Mouse (Mus musculus): ENCODE results near the gene Nrp2. TPM values are rescaled to one million over a fixed set of nuclear protein-coding genes. Genes with fewer than 3 reads are reported as not detected.
A peak's percentile ranks its signal among the peaks of the same experiment; 100 is the strongest.

Nrp2 gene
- polyA plus RNA-seq, 1 experiment from 2014 or later, result 11.2 TPM

- H3K9me3 ChIP-seq (ENCODE audit: low read length), result no peaks in the 10 kb centered on the region
- no peak for ATAC-seq (ENCODE audit: low FRiP score, low TSS enrichment)
- H3K36me3 ChIP-seq (ENCODE audit: insufficient read depth, low read length), result no peaks in the 10 kb centered on the region
- no peak overlapping the region for H3K4me3 ChIP-seq (ENCODE audit: low read length)
- H3K4me2 ChIP-seq (replicated peaks; ENCODE audit: low read depth, low read length), result no peak overlapping the region
- no peak overlapping the region for H3K27ac ChIP-seq (ENCODE audit: low read length)
- WGBS, result 74% methylated on average over 2 of the region's 2 CpGs
- H3K27me3 ChIP-seq (ENCODE audit: insufficient read depth, low read length), result no peaks in the 10 kb centered on the region
- H3K9ac ChIP-seq (replicated peaks; ENCODE audit: low read length), result no peak overlapping the region
- 0 out of 2 replicates have a peak, but pooled peaks cover 4% of the 10 kb centered on the region for H3K4me1 ChIP-seq (ENCODE audit: insufficient read depth, low read length)
Observed at GRCm38 (mm10) chr1:62683498-62683897, 19.6 kb upstream of the Nrp2 start.

GRCm38 (mm10) chr1:62687511-62687910, 15.6 kb upstream of the Nrp2 start:
- H3K36me3 ChIP-seq (ENCODE audit: insufficient read depth, low read length), result no peaks in the 10 kb centered on the region
- no peak overlapping the region for H3K27ac ChIP-seq (ENCODE audit: low read length)
- H3K4me3 ChIP-seq (ENCODE audit: low read length), result no peak overlapping the region
- H3K4me2 ChIP-seq (replicated peaks; ENCODE audit: low read depth, low read length), result no peak overlapping the region
- 78% methylated on average over 8 of the region's 8 CpGs for WGBS
- H3K27me3 ChIP-seq (ENCODE audit: insufficient read depth, low read length), result peaks cover 3% of the 10 kb centered on the region; the same call in 1 of the 2 replicates
- H3K9ac ChIP-seq (replicated peaks; ENCODE audit: low read length), result no peak overlapping the region
- no peaks in the 10 kb centered on the region for H3K9me3 ChIP-seq (ENCODE audit: low read length)
- no peak for ATAC-seq (ENCODE audit: low FRiP score, low TSS enrichment)
- no peaks in the 10 kb centered on the region for H3K4me1 ChIP-seq (ENCODE audit: insufficient read depth, low read length)

- peaks cover 10% of the 10 kb centered on the region; the same call in 1 of the 2 replicates for H3K27me3 ChIP-seq (ENCODE audit: insufficient read depth, low read length)
- no peak overlapping the region for H3K4me3 ChIP-seq (ENCODE audit: low read length)
- 80% methylated on average over 6 of the region's 6 CpGs for WGBS
- H3K4me1 ChIP-seq (ENCODE audit: insufficient read depth, low read length), result 0 out of 2 replicates have a peak, but pooled peaks cover 5% of the 10 kb centered on the region
- H3K36me3 ChIP-seq (ENCODE audit: insufficient read depth, low read length), result no peaks in the 10 kb centered on the region
- no peaks in the 10 kb centered on the region for H3K9me3 ChIP-seq (ENCODE audit: low read length)
- H3K27ac ChIP-seq (ENCODE audit: low read length), result no peak overlapping the region
- no peak overlapping the region for H3K9ac ChIP-seq (replicated peaks; ENCODE audit: low read length)
- H3K4me2 ChIP-seq (replicated peaks; ENCODE audit: low read depth, low read length), result no peak overlapping the region
- ATAC-seq (ENCODE audit: low FRiP score, low TSS enrichment), result no peak
Observed at GRCm38 (mm10) chr1:62691175-62691574, 11.9 kb upstream of the Nrp2 start.

DNA sequence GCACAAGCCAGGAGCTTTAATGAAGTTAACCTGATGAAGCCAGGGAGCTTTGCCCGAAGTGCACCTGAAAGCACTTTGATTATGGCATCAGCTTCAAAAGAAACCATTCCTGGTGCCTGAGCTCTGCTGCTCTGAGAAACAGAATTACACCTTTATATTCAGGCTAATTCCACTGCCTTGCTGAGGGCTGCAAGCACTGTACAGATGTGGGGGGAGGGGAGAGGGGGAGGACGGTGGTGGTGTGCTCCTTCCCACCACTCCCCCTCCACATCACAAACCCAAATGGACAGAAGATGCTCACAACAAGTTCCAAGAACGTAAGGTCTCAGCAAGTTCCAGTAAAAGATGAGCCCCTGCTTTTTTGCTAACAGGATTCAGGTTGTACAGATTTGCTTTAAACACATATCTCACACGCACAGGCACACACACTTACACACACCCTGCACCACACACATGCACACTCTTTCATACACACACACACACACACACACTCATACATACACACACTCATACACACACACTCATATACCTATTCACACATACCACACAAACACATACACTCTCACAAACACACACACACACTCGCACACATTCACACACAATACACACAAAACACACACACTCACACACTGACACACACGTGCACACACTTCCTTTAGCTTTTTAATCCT, 6.6 kb upstream of the Nrp2 start:
- H3K4me3 ChIP-seq (ENCODE audit: low read length), result no peak overlapping the region
- 39% methylated on average over 6 of the region's 6 CpGs for WGBS
- peak overlapping the region; percentile 8; the same call in 1 of the 2 replicates for H3K4me2 ChIP-seq (replicated peaks; ENCODE audit: low read depth, low read length)

DNA sequence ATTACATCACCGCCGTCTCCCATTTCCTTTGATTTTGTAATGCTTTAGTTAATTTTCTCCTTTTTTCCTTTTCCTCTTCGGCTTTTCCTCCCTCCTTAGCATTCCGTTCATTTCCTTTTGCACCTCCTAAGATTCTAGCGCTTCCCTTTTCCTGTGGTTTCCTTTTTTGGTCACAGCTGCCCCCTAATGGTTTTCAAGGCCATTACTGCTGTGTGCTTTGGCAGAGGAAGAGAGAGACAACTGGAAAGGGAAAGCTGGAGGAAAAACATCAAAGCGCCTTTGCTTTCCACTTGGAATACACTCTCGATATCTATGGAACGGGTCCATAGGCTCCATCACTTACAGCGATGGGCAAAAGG, 6.1 kb upstream of the Nrp2 start:
- Histone ChIP-seq H3K9me3 (ENCODE audit: low read length) (no peaks in the 10 kb centered on the region), H3K36me3 (ENCODE audit: insufficient read depth, low read length) (no peaks in the 10 kb centered on the region), H3K4me3 (ENCODE audit: low read length) (no peak overlapping the region), H3K27me3 (ENCODE audit: insufficient read depth, low read length) (peaks cover 19% of the 10 kb centered on the region), H3K27ac (ENCODE audit: low read length) (no peak overlapping the region), H3K4me2 (replicated peaks; ENCODE audit: low read depth, low read length) (peak overlapping the region; percentile 8; the same call in 1 of the 2 replicates), H3K4me1 (ENCODE audit: insufficient read depth, low read length) (peaks cover 23% of the 10 kb centered on the region; the same call in 1 of the 2 replicates), H3K9ac (replicated peaks; ENCODE audit: low read length) (no peak overlapping the region)
- WGBS, result 15% methylated on average over 9 of the region's 9 CpGs
- ATAC-seq (ENCODE audit: low FRiP score, low TSS enrichment), result peak; percentile 61; the same call in 1 of the 2 replicates

More for the DNA sequence above, 6.6 kb upstream of the Nrp2 start:
- peaks cover 13% of the 10 kb centered on the region; the same call in 1 of the 2 replicates for H3K27me3 ChIP-seq (ENCODE audit: insufficient read depth, low read length)
- peaks cover 23% of the 10 kb centered on the region; the same call in 1 of the 2 replicates for H3K4me1 ChIP-seq (ENCODE audit: insufficient read depth, low read length)
- H3K27ac ChIP-seq (ENCODE audit: low read length), result no peak overlapping the region
- no peaks in the 10 kb centered on the region for H3K9me3 ChIP-seq (ENCODE audit: low read length)
- H3K36me3 ChIP-seq (ENCODE audit: insufficient read depth, low read length), result no peaks in the 10 kb centered on the region
- no peak for ATAC-seq (ENCODE audit: low FRiP score, low TSS enrichment)
- H3K9ac ChIP-seq (replicated peaks; ENCODE audit: low read length), result no peak overlapping the region

GRCm38 (mm10) chr1:62697353-62697752, 5.7 kb upstream of the Nrp2 start:
- Histone ChIP-seq H3K27ac (ENCODE audit: low read length) (no peak overlapping the region), H3K36me3 (ENCODE audit: insufficient read depth, low read length) (no peaks in the 10 kb centered on the region), H3K4me2 (replicated peaks; ENCODE audit: low read depth, low read length) (0 out of 2 replicates have a peak overlapping the region, but pooled peaks have one; percentile 8), H3K4me3 (ENCODE audit: low read length) (no peak overlapping the region), H3K9ac (replicated peaks; ENCODE audit: low read length) (no peak overlapping the region), H3K4me1 (ENCODE audit: insufficient read depth, low read length) (peaks cover 26% of the 10 kb centered on the region; the same call in 1 of the 2 replicates), H3K27me3 (ENCODE audit: insufficient read depth, low read length) (peaks cover 22% of the 10 kb centered on the region), H3K9me3 (ENCODE audit: low read length) (no peaks in the 10 kb centered on the region)
- 32% methylated on average over 3 of the region's 3 CpGs for WGBS
- no peak for ATAC-seq (ENCODE audit: low FRiP score, low TSS enrichment)

GRCm38 (mm10) chr1:62699801-62700200, 3.3 kb upstream of the Nrp2 start:
- Histone ChIP-seq H3K27ac (ENCODE audit: low read length) (no peak overlapping the region), H3K27me3 (ENCODE audit: insufficient read depth, low read length) (peaks cover 25% of the 10 kb centered on the region), H3K36me3 (ENCODE audit: insufficient read depth, low read length) (no peaks in the 10 kb centered on the region), H3K9ac (replicated peaks; ENCODE audit: low read length) (no peak overlapping the region), H3K4me2 (replicated peaks; ENCODE audit: low read depth, low read length) (no peak overlapping the region), H3K4me3 (ENCODE audit: low read length) (no peak overlapping the region), H3K9me3 (ENCODE audit: low read length) (no peaks in the 10 kb centered on the region), H3K4me1 (ENCODE audit: insufficient read depth, low read length) (peaks cover 32% of the 10 kb centered on the region; the same call in 1 of the 2 replicates)
- no peak for ATAC-seq (ENCODE audit: low FRiP score, low TSS enrichment)
- 43% methylated on average over 4 of the region's 4 CpGs for WGBS

GRCm38 (mm10) chr1:62701065-62701921, 1.8 kb upstream of the Nrp2 start:
- H3K4me3 ChIP-seq (ENCODE audit: low read length), result no peak overlapping the region
- no peaks in the 10 kb centered on the region for H3K9me3 ChIP-seq (ENCODE audit: low read length)
- 34% methylated on average over 10 of the region's 10 CpGs for WGBS
- peaks cover 37% of the 10 kb centered on the region for H3K27me3 ChIP-seq (ENCODE audit: insufficient read depth, low read length)
- H3K36me3 ChIP-seq (ENCODE audit: insufficient read depth, low read length), result no peaks in the 10 kb centered on the region
- H3K4me1 ChIP-seq (ENCODE audit: insufficient read depth, low read length), result peaks cover 41% of the 10 kb centered on the region; the same call in 1 of the 2 replicates
- H3K9ac ChIP-seq (replicated peaks; ENCODE audit: low read length), result no peak overlapping the region
- no peak overlapping the region for H3K27ac ChIP-seq (ENCODE audit: low read length)
- no peak overlapping the region for H3K4me2 ChIP-seq (replicated peaks; ENCODE audit: low read depth, low read length)
- ATAC-seq (ENCODE audit: low FRiP score, low TSS enrichment), result 0 out of 2 replicates have a peak, but pooled peaks have one; percentile 43

DNA sequence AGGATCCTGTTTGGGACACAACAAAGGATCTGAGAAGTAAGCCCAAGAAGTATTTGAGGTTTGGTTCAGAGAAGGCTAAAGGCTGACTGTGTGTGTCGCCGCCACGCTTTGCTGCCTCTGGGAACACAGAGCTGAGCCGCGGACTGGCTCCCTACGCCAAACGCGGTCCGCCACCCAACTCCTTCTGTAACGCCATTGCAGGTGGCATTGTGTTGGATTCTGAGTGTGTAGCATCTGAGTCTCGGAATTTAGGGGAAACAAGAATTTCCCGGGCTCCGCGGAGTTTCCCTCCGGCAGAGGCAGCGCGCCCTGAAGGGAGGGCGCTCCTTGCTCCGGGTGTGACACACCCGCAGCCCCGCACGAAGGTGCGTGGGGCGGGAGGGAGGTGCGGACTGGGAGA, 342 bp upstream of the Nrp2 start:
- H3K4me3 ChIP-seq (ENCODE audit: low read length), result peak overlapping the region; percentile 67
- 0% methylated on average over 25 of the region's 25 CpGs for WGBS
- no peak for ATAC-seq (ENCODE audit: low FRiP score, low TSS enrichment)
- no peaks in the 10 kb centered on the region for H3K36me3 ChIP-seq (ENCODE audit: insufficient read depth, low read length)
- H3K9ac ChIP-seq (replicated peaks; ENCODE audit: low read length), result peak overlapping the region; percentile 72
- H3K27me3 ChIP-seq (ENCODE audit: insufficient read depth, low read length), result peaks cover 43% of the 10 kb centered on the region
- H3K4me1 ChIP-seq (ENCODE audit: insufficient read depth, low read length), result peaks cover 43% of the 10 kb centered on the region
- no peaks in the 10 kb centered on the region for H3K9me3 ChIP-seq (ENCODE audit: low read length)
- peak overlapping the region; percentile 98 for H3K4me2 ChIP-seq (replicated peaks; ENCODE audit: low read depth, low read length)
- H3K27ac ChIP-seq (ENCODE audit: low read length), result peak overlapping the region; percentile 40; the same call in 1 of the 2 replicates
